Mouse (Mus musculus): ENCODE measurements around the gene Tecta. TPM values are rescaled to one million over a fixed set of nuclear protein-coding genes. Genes with fewer than 3 reads are reported as not detected.
A peak's percentile ranks its signal among the peaks of the same experiment; 100 is the strongest.

Gene Tecta
- polyA plus RNA-seq (2015; fragmentation: Nextera tagmentation; extraction: Ambion mirVana): 0.13 and 0.19 TPM in 2 replicates

DNA sequence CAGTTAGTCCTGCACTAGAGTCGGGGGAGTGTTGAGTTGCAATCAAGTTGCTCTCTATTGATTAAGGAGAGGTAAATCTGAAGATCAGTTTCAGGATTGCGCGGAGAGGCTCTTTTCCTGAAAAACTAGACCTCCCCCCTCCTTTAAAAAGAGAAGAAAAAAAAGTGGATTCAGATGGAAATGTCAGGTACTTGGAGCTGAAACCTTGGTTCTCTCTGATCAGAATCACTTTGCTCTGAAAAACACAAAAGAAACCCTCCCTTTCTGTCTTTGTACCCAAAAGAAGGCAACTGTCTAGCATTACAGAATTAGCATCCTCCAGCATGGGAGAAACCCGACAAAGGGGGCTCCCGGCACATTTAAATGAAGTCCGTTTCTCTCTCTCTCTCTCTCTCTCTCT lies at the start of gene Tecta:
TSS of gene Tecta (minus strand) at position 101 of the 400 bp plus-strand sequence.
- ATAC-seq: no peak
- no peak within 1 kb of the TSS for H3K9ac ChIP-seq
- 89% methylated on average over 6 of the region's 6 CpGs for WGBS

DNA sequence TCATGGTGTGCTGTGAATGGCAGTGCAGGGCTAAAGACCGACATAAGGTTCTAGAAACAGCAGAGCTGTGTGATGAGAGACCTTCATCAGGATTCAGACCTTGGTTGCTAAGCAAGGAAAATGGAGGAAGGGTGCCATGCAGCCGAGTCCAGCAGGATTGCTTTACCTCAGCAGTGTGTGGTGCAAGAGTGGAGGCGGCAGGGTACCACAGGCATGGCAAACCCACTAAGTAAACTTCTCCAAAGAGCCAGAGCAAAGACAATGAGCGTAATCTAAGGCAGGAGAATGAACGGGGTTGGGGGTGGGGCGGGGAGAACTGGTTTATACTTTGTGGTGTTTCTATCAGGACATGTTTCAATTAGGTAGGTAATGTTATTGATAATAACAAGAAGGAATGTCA lies 49.3 kb upstream of the Tecta start:
- no peak overlapping the region for H3K4me3 ChIP-seq (replicated peaks)
- no peak overlapping the region for H3K4me2 ChIP-seq (replicated peaks)
- no peak overlapping the region for H3K27ac ChIP-seq
- H3K9me3 ChIP-seq: no peaks in the 10 kb centered on the region
- no peaks in the 10 kb centered on the region for H3K27me3 ChIP-seq (replicated peaks)
- H3K9ac ChIP-seq: no peak overlapping the region
- H3K4me1 ChIP-seq (replicated peaks): no peaks in the 10 kb centered on the region
- 75% methylated on average over 6 of the region's 6 CpGs for WGBS
- no peak for ATAC-seq
- H3K36me3 ChIP-seq: no peaks in the 10 kb centered on the region; the same call in 1 of the 2 replicates

More for the DNA sequence above, at the start of gene Tecta:
- Histone ChIP-seq H3K27me3 (replicated peaks) (no peaks in the 10 kb centered on the region), H3K4me2 (replicated peaks) (no peak within 1 kb of the TSS), H3K4me1 (replicated peaks) (no peaks in the 10 kb centered on the region), H3K36me3 (no peaks in the 10 kb centered on the region), H3K9me3 (no peaks in the 10 kb centered on the region), H3K27ac (no peak within 1 kb of the TSS), H3K4me3 (replicated peaks) (no peak within 1 kb of the TSS)

DNA sequence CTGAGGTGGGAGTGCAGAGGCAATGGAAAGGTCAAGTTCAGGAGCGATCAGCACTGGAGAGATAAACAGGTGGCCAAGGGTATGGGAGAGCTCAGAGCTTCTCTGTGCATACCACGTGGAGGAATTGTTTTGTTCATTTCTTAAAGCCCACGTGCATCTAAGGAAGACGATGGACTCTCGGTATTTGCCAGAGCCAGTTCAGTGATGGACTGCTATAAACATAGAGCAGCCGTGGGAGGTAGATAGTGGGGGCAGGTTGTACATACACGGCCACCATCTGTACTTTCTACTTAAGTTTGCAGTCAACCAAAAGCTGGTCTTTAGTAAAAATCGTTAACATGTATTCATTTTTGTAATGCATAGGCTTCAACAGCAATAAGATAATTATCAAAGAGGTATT lies 42.4 kb upstream of the Tecta start:
- 65% methylated on average over 8 of the region's 8 CpGs for WGBS
- Histone ChIP-seq H3K4me2 (replicated peaks) (no peak overlapping the region), H3K27ac (no peak overlapping the region), H3K4me3 (replicated peaks) (no peak overlapping the region), H3K9me3 (no peaks in the 10 kb centered on the region), H3K27me3 (replicated peaks) (no peaks in the 10 kb centered on the region), H3K36me3 (peaks cover 7% of the 10 kb centered on the region), H3K9ac (no peak overlapping the region), H3K4me1 (replicated peaks) (no peaks in the 10 kb centered on the region)
- ATAC-seq: no peak

DNA sequence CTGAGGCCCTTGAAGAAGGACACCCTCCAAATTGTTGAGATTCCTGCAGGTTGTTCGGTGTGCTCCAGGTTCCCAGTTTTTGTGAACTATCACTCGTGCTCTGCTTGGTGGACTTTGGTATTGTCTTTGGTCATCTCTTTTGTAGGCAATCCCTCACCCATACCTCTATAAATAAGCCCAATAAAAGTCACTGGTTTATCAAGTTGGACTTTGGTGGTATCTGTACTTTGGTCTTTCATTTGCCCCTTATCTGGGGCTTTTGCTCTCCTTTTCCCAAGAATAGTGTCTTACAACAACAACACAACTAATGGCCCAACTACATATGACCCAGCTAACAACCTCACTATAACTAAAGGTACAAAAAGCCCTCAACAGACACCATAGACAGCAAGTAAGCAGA lies 41.5 kb upstream of the Tecta start:
- no peak overlapping the region for H3K27ac ChIP-seq
- H3K27me3 ChIP-seq (replicated peaks): no peaks in the 10 kb centered on the region
- WGBS: 64% methylated on average over 2 of the region's 2 CpGs
- peak; percentile 85 for ATAC-seq
- H3K4me3 ChIP-seq (replicated peaks): no peak overlapping the region
- no peak overlapping the region for H3K9ac ChIP-seq
- H3K4me2 ChIP-seq (replicated peaks): no peak overlapping the region
- H3K36me3 ChIP-seq: peaks cover 13% of the 10 kb centered on the region
- H3K9me3 ChIP-seq: no peaks in the 10 kb centered on the region
- H3K4me1 ChIP-seq (replicated peaks): no peaks in the 10 kb centered on the region

DNA sequence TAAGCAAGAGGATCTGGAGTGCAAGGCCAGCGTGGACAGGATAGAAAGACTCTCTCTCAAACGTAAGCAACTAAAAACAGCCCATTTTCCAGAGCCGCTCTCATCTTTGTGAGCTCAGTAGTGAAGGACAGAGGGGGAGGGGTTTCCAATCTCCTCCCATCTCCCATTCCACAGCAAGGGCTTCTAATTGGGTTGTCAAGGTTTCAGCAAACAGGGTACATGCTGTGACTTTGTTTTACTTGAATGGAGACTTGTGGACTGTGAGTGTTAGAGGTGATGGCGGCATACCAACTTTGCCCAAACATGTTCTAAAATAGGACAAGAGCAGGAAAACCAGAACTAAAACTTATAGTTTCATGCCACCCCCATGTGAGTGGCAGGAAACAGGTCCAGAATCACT lies 39.7 kb upstream of the Tecta start:
- no peaks in the 10 kb centered on the region for H3K4me1 ChIP-seq (replicated peaks)
- H3K27ac ChIP-seq: no peak overlapping the region
- no peak overlapping the region for H3K4me2 ChIP-seq (replicated peaks)
- peaks cover 16% of the 10 kb centered on the region for H3K36me3 ChIP-seq
- 69% methylated on average over 4 of the region's 4 CpGs for WGBS
- no peak overlapping the region for H3K9ac ChIP-seq
- H3K27me3 ChIP-seq (replicated peaks): no peaks in the 10 kb centered on the region
- no peaks in the 10 kb centered on the region for H3K9me3 ChIP-seq
- no peak for ATAC-seq
- H3K4me3 ChIP-seq (replicated peaks): no peak overlapping the region

DNA sequence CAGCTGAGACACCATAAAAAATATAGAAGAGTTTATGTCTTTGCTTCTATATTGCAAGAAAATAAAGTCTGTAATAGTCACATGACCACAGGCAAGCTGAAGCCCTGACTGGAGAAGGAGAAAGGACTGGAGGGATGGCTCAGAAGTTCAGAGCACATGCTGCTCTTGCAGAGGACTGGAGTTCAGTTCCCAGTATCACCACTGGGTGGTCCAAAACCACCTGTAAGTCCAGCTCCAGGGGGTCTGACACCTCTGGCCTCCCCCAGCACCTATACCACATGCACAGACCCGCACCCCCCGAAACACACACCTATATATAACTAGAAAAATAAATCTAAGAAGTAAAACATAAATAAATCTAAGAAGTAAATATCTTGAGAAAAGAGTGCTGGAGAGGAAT lies 32.4 kb upstream of the Tecta start:
- H3K9me3 ChIP-seq: no peaks in the 10 kb centered on the region
- peaks cover 18% of the 10 kb centered on the region; the same call in 1 of the 2 replicates for H3K36me3 ChIP-seq
- no peak overlapping the region for H3K9ac ChIP-seq
- H3K4me2 ChIP-seq (replicated peaks): no peak overlapping the region
- H3K4me1 ChIP-seq (replicated peaks): no peaks in the 10 kb centered on the region
- 100% methylated on average over 2 of the region's 2 CpGs for WGBS
- ATAC-seq: no peak
- no peak overlapping the region for H3K4me3 ChIP-seq (replicated peaks)
- H3K27ac ChIP-seq: no peak overlapping the region
- no peaks in the 10 kb centered on the region for H3K27me3 ChIP-seq (replicated peaks)

DNA sequence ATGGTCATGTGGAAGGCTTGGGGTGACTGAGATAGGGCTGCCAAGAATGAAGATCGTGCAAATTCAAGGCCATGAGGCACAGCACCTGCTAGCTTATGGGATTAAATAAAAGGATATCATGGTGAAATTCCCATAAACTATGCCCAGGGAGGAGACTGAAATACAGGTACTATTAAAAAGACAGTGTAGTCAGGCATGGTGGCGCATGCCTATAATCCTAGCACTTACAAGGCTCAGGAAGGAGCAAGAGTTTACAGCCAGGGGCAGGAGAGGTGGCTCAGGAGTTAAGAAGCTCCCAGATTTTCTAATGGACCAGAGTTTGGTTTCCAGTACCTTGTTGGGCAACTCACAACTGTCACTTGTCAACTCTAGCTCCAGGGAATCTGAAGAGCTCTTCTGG lies 31.9 kb upstream of the Tecta start:
- H3K27me3 ChIP-seq (replicated peaks): no peaks in the 10 kb centered on the region
- no peaks in the 10 kb centered on the region for H3K4me1 ChIP-seq (replicated peaks)
- 92% methylated on average over 2 of the region's 2 CpGs for WGBS
- H3K36me3 ChIP-seq: peaks cover 14% of the 10 kb centered on the region; the same call in 1 of the 2 replicates
- H3K9ac ChIP-seq: no peak overlapping the region
- no peak for ATAC-seq
- H3K27ac ChIP-seq: no peak overlapping the region
- no peak overlapping the region for H3K4me3 ChIP-seq (replicated peaks)
- H3K4me2 ChIP-seq (replicated peaks): no peak overlapping the region
- no peaks in the 10 kb centered on the region for H3K9me3 ChIP-seq

DNA sequence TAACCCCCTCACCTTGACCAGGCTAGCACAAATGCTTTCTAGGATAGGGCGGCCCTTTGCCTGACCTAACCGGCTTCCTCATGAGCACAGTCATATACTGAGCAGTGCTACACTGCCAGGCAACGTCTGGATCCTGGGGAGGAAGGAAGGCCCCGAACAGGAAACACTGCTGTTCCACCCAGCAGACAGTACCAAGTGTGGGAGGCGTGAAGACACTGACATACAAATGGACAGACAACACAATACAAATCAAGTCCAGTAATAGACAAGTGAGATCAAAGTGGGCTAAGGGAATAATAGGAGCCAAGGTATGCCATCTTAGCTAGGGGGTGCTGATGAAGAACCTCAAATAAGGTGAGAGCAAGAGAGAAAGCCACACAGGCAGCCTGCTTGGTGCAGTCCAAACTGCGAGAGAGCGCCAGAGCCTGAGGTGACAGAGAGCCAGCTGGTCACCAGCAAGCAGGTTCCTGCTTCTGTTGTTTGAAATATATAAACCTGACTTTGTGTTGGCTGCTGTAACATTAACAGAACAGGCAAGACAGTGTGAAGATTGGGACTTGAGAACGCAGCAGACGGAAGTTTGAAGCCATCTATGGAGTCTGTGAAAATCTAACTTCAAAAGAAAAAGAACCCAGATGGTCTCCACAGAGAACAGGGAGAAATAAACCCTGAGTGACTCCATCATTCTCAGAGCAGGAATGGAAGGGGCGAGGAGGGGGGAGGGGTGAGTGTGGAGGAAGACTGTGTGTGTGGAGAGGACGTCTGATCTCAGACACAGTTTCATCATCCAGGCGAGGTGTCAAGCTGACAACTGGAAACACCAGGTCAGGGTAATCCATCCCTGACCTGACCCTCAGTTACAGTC lies 28.6 kb upstream of the Tecta start:
- no peaks in the 10 kb centered on the region for H3K4me1 ChIP-seq (replicated peaks)
- H3K27ac ChIP-seq: no peak overlapping the region
- H3K9ac ChIP-seq: no peak overlapping the region
- no peaks in the 10 kb centered on the region for H3K27me3 ChIP-seq (replicated peaks)
- 61% methylated on average over 12 of the region's 12 CpGs for WGBS
- no peaks in the 10 kb centered on the region for H3K9me3 ChIP-seq
- H3K36me3 ChIP-seq: 0 out of 2 replicates have a peak, but pooled peaks cover 9% of the 10 kb centered on the region
- no peak overlapping the region for H3K4me3 ChIP-seq (replicated peaks)
- no peak for ATAC-seq
- H3K4me2 ChIP-seq (replicated peaks): no peak overlapping the region

DNA sequence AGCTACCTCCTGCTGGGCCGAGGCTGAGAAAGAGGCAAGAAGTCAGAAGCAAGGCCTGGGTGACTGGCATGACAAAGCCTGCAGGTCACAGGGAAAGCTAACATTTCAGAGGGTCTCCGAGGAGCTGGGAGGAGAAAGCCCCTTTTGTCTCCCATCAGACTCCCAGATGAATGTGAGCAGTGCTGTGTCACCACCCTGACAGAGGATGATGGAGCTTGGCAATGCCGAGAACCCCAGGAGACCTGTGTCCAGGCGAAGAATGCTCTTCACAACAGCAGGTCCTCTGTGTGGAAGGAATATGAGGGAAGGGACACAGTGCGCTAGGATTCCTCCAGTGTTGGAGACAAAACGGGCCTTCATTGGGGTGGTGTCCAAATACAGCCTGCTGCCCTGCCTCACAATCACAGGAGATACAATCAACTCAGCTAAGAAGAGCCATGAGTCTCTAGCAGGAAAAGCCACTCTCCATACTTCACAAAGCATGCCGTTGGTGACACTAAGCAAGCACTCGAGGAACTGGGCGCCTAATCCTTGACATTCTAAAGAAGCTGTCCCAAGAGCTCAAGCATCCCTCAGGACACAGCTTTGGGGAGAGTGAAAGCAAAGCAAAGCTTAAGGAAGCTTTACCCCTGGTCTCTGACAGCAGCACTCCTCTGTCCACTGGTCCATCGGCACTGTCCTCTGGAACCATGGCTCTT lies 27.1 kb upstream of the Tecta start:
- 78% methylated on average over 10 of the region's 10 CpGs for WGBS
- H3K9me3 ChIP-seq: no peaks in the 10 kb centered on the region
- H3K27ac ChIP-seq: no peak overlapping the region
- 0 out of 2 replicates have a peak, but pooled peaks cover 12% of the 10 kb centered on the region for H3K36me3 ChIP-seq
- H3K27me3 ChIP-seq (replicated peaks): no peaks in the 10 kb centered on the region
- no peak overlapping the region for H3K4me3 ChIP-seq (replicated peaks)
- no peak overlapping the region for H3K9ac ChIP-seq
- no peak overlapping the region for H3K4me2 ChIP-seq (replicated peaks)
- no peak for ATAC-seq
- no peaks in the 10 kb centered on the region for H3K4me1 ChIP-seq (replicated peaks)

DNA sequence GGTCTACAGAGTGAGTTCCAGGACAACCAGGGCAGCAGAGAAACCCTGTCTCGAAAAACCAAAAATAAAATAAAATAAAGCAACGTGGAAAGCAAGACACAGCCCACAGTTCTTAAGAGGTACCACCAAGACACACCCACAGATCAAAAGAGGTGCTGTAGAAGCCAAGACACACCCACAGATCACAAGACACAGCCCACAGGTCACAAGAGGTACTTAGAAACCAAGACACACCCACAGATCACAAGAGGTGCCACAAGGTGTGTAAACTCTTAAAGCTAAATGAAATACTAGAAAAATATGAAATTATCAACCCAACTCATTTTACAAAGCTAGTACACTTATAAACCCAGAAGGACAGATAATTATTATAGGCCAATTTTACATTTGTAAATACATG lies 23.9 kb upstream of the Tecta start:
- 82% methylated on average over 2 of the region's 2 CpGs for WGBS
- no peak overlapping the region for H3K4me3 ChIP-seq (replicated peaks)
- H3K27me3 ChIP-seq (replicated peaks): no peaks in the 10 kb centered on the region
- H3K4me1 ChIP-seq (replicated peaks): no peaks in the 10 kb centered on the region
- H3K27ac ChIP-seq: no peak overlapping the region
- peak; percentile 65; the same call in 1 of the 2 replicates for ATAC-seq
- no peaks in the 10 kb centered on the region for H3K9me3 ChIP-seq
- H3K9ac ChIP-seq: no peak overlapping the region
- H3K36me3 ChIP-seq: 0 out of 2 replicates have a peak, but pooled peaks cover 9% of the 10 kb centered on the region
- no peak overlapping the region for H3K4me2 ChIP-seq (replicated peaks)

DNA sequence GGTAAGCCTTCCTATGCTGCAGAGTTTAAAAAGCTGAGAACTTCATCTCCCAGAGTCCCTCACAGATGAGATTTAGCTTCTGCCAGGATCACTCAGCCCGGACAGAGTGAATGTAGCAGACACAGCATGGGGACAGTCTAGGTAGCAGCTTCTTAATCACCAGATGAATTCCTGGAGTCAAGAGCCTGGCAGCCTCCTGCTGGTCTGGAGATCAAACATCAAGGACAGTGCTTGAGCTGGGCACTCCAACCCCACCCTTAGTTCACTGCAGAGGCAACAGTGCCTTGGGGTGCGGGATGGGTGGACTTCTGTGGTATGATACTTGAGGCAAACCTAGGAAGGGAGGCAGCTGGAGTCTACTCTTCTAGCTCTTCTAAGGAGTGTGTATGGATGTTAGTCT lies 20.0 kb upstream of the Tecta start:
- no peak overlapping the region for H3K4me3 ChIP-seq (replicated peaks)
- no peak overlapping the region for H3K27ac ChIP-seq
- H3K27me3 ChIP-seq (replicated peaks): no peaks in the 10 kb centered on the region
- no peaks in the 10 kb centered on the region for H3K4me1 ChIP-seq (replicated peaks)
- no peak overlapping the region for H3K9ac ChIP-seq
- WGBS: 78% methylated on average over 2 of the region's 2 CpGs
- H3K36me3 ChIP-seq: 0 out of 2 replicates have a peak, but pooled peaks cover 3% of the 10 kb centered on the region
- H3K4me2 ChIP-seq (replicated peaks): no peak overlapping the region
- H3K9me3 ChIP-seq: no peaks in the 10 kb centered on the region
- ATAC-seq: no peak

DNA sequence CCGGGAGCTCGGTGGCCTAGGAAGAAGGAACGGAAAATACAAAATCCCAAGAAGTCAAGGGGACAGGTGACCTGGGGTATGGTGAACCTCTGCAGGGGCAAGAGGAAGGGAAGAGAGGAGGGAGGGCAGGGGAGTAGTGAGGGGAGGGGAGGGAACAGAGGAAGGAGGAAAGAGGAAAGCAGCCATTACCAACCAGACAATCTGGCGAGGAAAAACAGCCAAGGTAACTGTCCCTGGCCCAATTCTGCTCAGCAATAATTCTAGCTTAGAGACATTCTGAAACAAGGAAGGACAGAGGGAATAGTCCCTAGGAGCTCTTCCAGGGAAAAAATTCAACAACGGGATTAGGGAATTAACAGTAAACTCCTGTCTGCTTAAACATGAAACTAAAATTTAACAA lies 19.1 kb upstream of the Tecta start:
- 82% methylated on average over 5 of the region's 5 CpGs for WGBS
- Histone ChIP-seq H3K4me3 (replicated peaks) (no peak overlapping the region), H3K9me3 (no peaks in the 10 kb centered on the region), H3K27me3 (replicated peaks) (no peaks in the 10 kb centered on the region), H3K36me3 (0 out of 2 replicates have a peak, but pooled peaks cover 3% of the 10 kb centered on the region), H3K4me2 (replicated peaks) (no peak overlapping the region), H3K9ac (no peak overlapping the region), H3K4me1 (replicated peaks) (no peaks in the 10 kb centered on the region), H3K27ac (no peak overlapping the region)
- ATAC-seq: no peak
